Mouse (Mus musculus) heart, adult 2 months (tissue): ENCODE measurements at regions not wholly inside any gene's neighbourhood (a gene's known extent, or its start where the extent isn't known, plus 50 kb on each side); places are given as distances from the start of the nearest gene placed in this dataset.

Experiments
- CTCF ChIP-seq: fragments of 200-600 bp; IDR thresholded peaks from 2 replicates; pipeline ENCODE4 v1.8.1; 2022; ENCODE audit warnings: antibody characterized with exemption, mild to moderate bottlenecking, moderate library complexity
- EP300 ChIP-seq: fragments of 200-500 bp; IDR thresholded peaks from 2 replicates; pipeline ENCODE4 v1.6.1; 2011; ENCODE audit warnings: low read depth, low read length, control low read depth; ENCODE audit not compliant: insufficient read depth

DNA sequence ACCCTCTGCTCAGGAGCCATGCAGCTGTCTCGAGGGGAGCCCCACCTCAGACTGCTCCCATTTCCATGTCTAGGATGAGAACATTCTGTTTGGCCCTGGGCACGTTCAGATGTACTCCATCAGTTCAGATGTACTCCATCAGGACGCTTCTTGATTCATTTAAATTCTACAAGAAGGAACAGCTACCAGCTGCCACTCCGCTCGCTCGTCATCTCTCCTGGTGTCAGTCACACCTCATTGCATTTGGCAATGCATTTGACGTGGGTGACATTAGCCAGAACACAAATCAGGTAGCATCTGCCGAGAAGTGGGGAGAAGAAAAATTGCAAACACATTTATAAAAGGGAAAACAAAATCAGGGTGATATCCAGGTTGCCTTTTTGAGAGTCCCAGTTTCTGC is 202.6 kb upstream of the Nmur2 start:
- TF ChIP-seq CTCF: no peak
- no peak for TF ChIP-seq EP300
